Mouse (Mus musculus): ENCODE measurements around the gene Dock1. TPM values are rescaled to one million over a fixed set of nuclear protein-coding genes. Genes with fewer than 3 reads are reported as not detected.

The Dock1 gene
- polyA plus RNA-seq, 1 experiment from 2014 or later = 5.9 TPM

- H3K9me3 ChIP-seq (ENCODE audit: control insufficient read depth, low read length) = no peaks in the 10 kb centered on the region
- no peak for ATAC-seq (ENCODE audit: low read depth)
- H3K27me3 ChIP-seq (ENCODE audit: control insufficient read depth, insufficient read depth, low read length) = no peaks in the 10 kb centered on the region
- no peak overlapping the region for H3K9ac ChIP-seq (replicated peaks; ENCODE audit: low read depth, low read length)
- H3K4me1 ChIP-seq (ENCODE audit: control insufficient read depth, insufficient read depth, low read length) = no peaks in the 10 kb centered on the region
- H3K4me3 ChIP-seq (ENCODE audit: low read depth, low read length) = no peak overlapping the region
- no peak overlapping the region for H3K4me2 ChIP-seq (ENCODE audit: low read depth, low read length)
- H3K36me3 ChIP-seq (ENCODE audit: control insufficient read depth, insufficient read depth, low read length) = no peaks in the 10 kb centered on the region
- no peak overlapping the region for H3K27ac ChIP-seq (ENCODE audit: low read depth, low read length)
- 58% methylated on average over 4 of the region's 4 CpGs for WGBS
These were observed 290.4 kb downstream of the Dock1 start for GRCm38 (mm10) chr7:134960871-134961270.

- Histone ChIP-seq H3K36me3 (ENCODE audit: control insufficient read depth, insufficient read depth, low read length) (no peaks in the 10 kb centered on the region), H3K4me1 (ENCODE audit: control insufficient read depth, insufficient read depth, low read length) (no peaks in the 10 kb centered on the region), H3K4me2 (ENCODE audit: low read depth, low read length) (no peak overlapping the region), H3K9ac (replicated peaks; ENCODE audit: low read depth, low read length) (no peak overlapping the region), H3K27ac (ENCODE audit: low read depth, low read length) (no peak overlapping the region), H3K4me3 (ENCODE audit: low read depth, low read length) (no peak overlapping the region), H3K9me3 (ENCODE audit: control insufficient read depth, low read length) (no peaks in the 10 kb centered on the region), H3K27me3 (ENCODE audit: control insufficient read depth, insufficient read depth, low read length) (no peaks in the 10 kb centered on the region)
- 68% methylated on average over 2 of the region's 2 CpGs for WGBS
- no peak for ATAC-seq (ENCODE audit: low read depth)
These were observed 291.2 kb downstream of the Dock1 start for GRCm38 (mm10) chr7:134961608-134962007.

- WGBS = 77% methylated on average over 3 of the region's 3 CpGs
These were observed 319.8 kb downstream of the Dock1 start for GRCm38 (mm10) chr7:134990244-134990643.

GRCm38 (mm10) chr7:134990911-134991310, 320.5 kb downstream of the Dock1 start:
- H3K4me2 ChIP-seq (ENCODE audit: low read depth, low read length) = no peak overlapping the region
- no peaks in the 10 kb centered on the region for H3K36me3 ChIP-seq (ENCODE audit: control insufficient read depth, insufficient read depth, low read length)
- no peaks in the 10 kb centered on the region for H3K9me3 ChIP-seq (ENCODE audit: control insufficient read depth, low read length)
- no peak overlapping the region for H3K4me3 ChIP-seq (ENCODE audit: low read depth, low read length)
- no peaks in the 10 kb centered on the region for H3K4me1 ChIP-seq (ENCODE audit: control insufficient read depth, insufficient read depth, low read length)
- no peak for ATAC-seq (ENCODE audit: low read depth)
- H3K27me3 ChIP-seq (ENCODE audit: control insufficient read depth, insufficient read depth, low read length) = no peaks in the 10 kb centered on the region
- no peak overlapping the region for H3K27ac ChIP-seq (ENCODE audit: low read depth, low read length)
- 62% methylated on average over 2 of the region's 2 CpGs for WGBS
- no peak overlapping the region for H3K9ac ChIP-seq (replicated peaks; ENCODE audit: low read depth, low read length)

More at GRCm38 (mm10) chr7:134990244-134990643, 319.8 kb downstream of the Dock1 start:
- no peak overlapping the region for H3K9ac ChIP-seq (replicated peaks; ENCODE audit: low read depth, low read length)
- no peaks in the 10 kb centered on the region for H3K27me3 ChIP-seq (ENCODE audit: control insufficient read depth, insufficient read depth, low read length)
- no peaks in the 10 kb centered on the region for H3K4me1 ChIP-seq (ENCODE audit: control insufficient read depth, insufficient read depth, low read length)
- H3K9me3 ChIP-seq (ENCODE audit: control insufficient read depth, low read length) = no peaks in the 10 kb centered on the region
- H3K36me3 ChIP-seq (ENCODE audit: control insufficient read depth, insufficient read depth, low read length) = no peaks in the 10 kb centered on the region
- no peak for ATAC-seq (ENCODE audit: low read depth)
- no peak overlapping the region for H3K4me2 ChIP-seq (ENCODE audit: low read depth, low read length)
- no peak overlapping the region for H3K27ac ChIP-seq (ENCODE audit: low read depth, low read length)
- no peak overlapping the region for H3K4me3 ChIP-seq (ENCODE audit: low read depth, low read length)

- no peak for ATAC-seq (ENCODE audit: low read depth)
- WGBS = 90% methylated on average over 5 of the region's 5 CpGs
- no peak overlapping the region for H3K27ac ChIP-seq (ENCODE audit: low read depth, low read length)
- no peaks in the 10 kb centered on the region for H3K9me3 ChIP-seq (ENCODE audit: control insufficient read depth, low read length)
- no peaks in the 10 kb centered on the region for H3K4me1 ChIP-seq (ENCODE audit: control insufficient read depth, insufficient read depth, low read length)
- no peak overlapping the region for H3K4me2 ChIP-seq (ENCODE audit: low read depth, low read length)
- no peak overlapping the region for H3K4me3 ChIP-seq (ENCODE audit: low read depth, low read length)
- H3K9ac ChIP-seq (replicated peaks; ENCODE audit: low read depth, low read length) = no peak overlapping the region
- no peaks in the 10 kb centered on the region for H3K36me3 ChIP-seq (ENCODE audit: control insufficient read depth, insufficient read depth, low read length)
- H3K27me3 ChIP-seq (ENCODE audit: control insufficient read depth, insufficient read depth, low read length) = no peaks in the 10 kb centered on the region
These were observed 324.5 kb downstream of the Dock1 start for GRCm38 (mm10) chr7:134994983-134995382.

- WGBS = 95% methylated on average over 1 of the region's 1 CpGs
- no peaks in the 10 kb centered on the region for H3K9me3 ChIP-seq (ENCODE audit: control insufficient read depth, low read length)
- no peak overlapping the region for H3K4me2 ChIP-seq (ENCODE audit: low read depth, low read length)
- H3K36me3 ChIP-seq (ENCODE audit: control insufficient read depth, insufficient read depth, low read length) = no peaks in the 10 kb centered on the region
- no peak overlapping the region for H3K9ac ChIP-seq (replicated peaks; ENCODE audit: low read depth, low read length)
- H3K27ac ChIP-seq (ENCODE audit: low read depth, low read length) = no peak overlapping the region
- ATAC-seq (ENCODE audit: low read depth) = no peak
- H3K4me1 ChIP-seq (ENCODE audit: control insufficient read depth, insufficient read depth, low read length) = no peaks in the 10 kb centered on the region
- H3K27me3 ChIP-seq (ENCODE audit: control insufficient read depth, insufficient read depth, low read length) = no peaks in the 10 kb centered on the region
- no peak overlapping the region for H3K4me3 ChIP-seq (ENCODE audit: low read depth, low read length)
These were observed 331.8 kb downstream of the Dock1 start for GRCm38 (mm10) chr7:135002216-135002615.

- H3K27ac ChIP-seq (ENCODE audit: low read depth, low read length) = no peak overlapping the region
- 31% methylated on average over 9 of the region's 9 CpGs for WGBS
- H3K27me3 ChIP-seq (ENCODE audit: control insufficient read depth, insufficient read depth, low read length) = no peaks in the 10 kb centered on the region
- H3K9me3 ChIP-seq (ENCODE audit: control insufficient read depth, low read length) = no peaks in the 10 kb centered on the region
- ATAC-seq (ENCODE audit: low read depth) = no peak
- H3K4me1 ChIP-seq (ENCODE audit: control insufficient read depth, insufficient read depth, low read length) = no peaks in the 10 kb centered on the region
- no peaks in the 10 kb centered on the region for H3K36me3 ChIP-seq (ENCODE audit: control insufficient read depth, insufficient read depth, low read length)
- H3K4me3 ChIP-seq (ENCODE audit: low read depth, low read length) = no peak overlapping the region
- no peak overlapping the region for H3K4me2 ChIP-seq (ENCODE audit: low read depth, low read length)
- H3K9ac ChIP-seq (replicated peaks; ENCODE audit: low read depth, low read length) = no peak overlapping the region
These were observed 332.4 kb downstream of the Dock1 start for GRCm38 (mm10) chr7:135002891-135003290.

GRCm38 (mm10) chr7:135005964-135006560, 335.6 kb downstream of the Dock1 start:
- ATAC-seq (ENCODE audit: low read depth) = no peak
- WGBS = 70% methylated on average over 7 of the region's 7 CpGs
- Histone ChIP-seq H3K4me3 (ENCODE audit: low read depth, low read length) (no peak overlapping the region), H3K27ac (ENCODE audit: low read depth, low read length) (no peak overlapping the region), H3K4me2 (ENCODE audit: low read depth, low read length) (no peak overlapping the region), H3K36me3 (ENCODE audit: control insufficient read depth, insufficient read depth, low read length) (no peaks in the 10 kb centered on the region), H3K9me3 (ENCODE audit: control insufficient read depth, low read length) (no peaks in the 10 kb centered on the region), H3K9ac (replicated peaks; ENCODE audit: low read depth, low read length) (no peak overlapping the region), H3K4me1 (ENCODE audit: control insufficient read depth, insufficient read depth, low read length) (no peaks in the 10 kb centered on the region), H3K27me3 (ENCODE audit: control insufficient read depth, insufficient read depth, low read length) (no peaks in the 10 kb centered on the region)

GRCm38 (mm10) chr7:135008021-135008420, 337.6 kb downstream of the Dock1 start:
- Histone ChIP-seq H3K27me3 (ENCODE audit: control insufficient read depth, insufficient read depth, low read length) (no peaks in the 10 kb centered on the region), H3K4me3 (ENCODE audit: low read depth, low read length) (no peak overlapping the region), H3K9me3 (ENCODE audit: control insufficient read depth, low read length) (no peaks in the 10 kb centered on the region), H3K27ac (ENCODE audit: low read depth, low read length) (no peak overlapping the region), H3K4me1 (ENCODE audit: control insufficient read depth, insufficient read depth, low read length) (no peaks in the 10 kb centered on the region), H3K36me3 (ENCODE audit: control insufficient read depth, insufficient read depth, low read length) (no peaks in the 10 kb centered on the region), H3K9ac (replicated peaks; ENCODE audit: low read depth, low read length) (no peak overlapping the region), H3K4me2 (ENCODE audit: low read depth, low read length) (no peak overlapping the region)
- no peak for ATAC-seq (ENCODE audit: low read depth)
- 85% methylated on average over 2 of the region's 2 CpGs for WGBS

Measured in neural tube, embryonic 14.5 days (tissue).